Mouse (Mus musculus): ENCODE data around the gene Reps2. TPM values are rescaled to one million over a fixed set of nuclear protein-coding genes. Genes with fewer than 3 reads are reported as not detected.

Gene Reps2
- 1.6 and 2.3 TPM in 2 replicates for polyA plus RNA-seq (2014; fragmentation: Nextera tagmentation; extraction: Ambion mirVana)

- Histone ChIP-seq H3K4me1 (ENCODE audit: control insufficient read depth, insufficient read depth, low read length) (no peaks in the 10 kb centered on the region), H3K27me3 (ENCODE audit: control insufficient read depth, insufficient read depth, low read length) (peaks cover 4% of the 10 kb centered on the region; the same call in 1 of the 2 replicates), H3K9me3 (ENCODE audit: control insufficient read depth, low read length) (no peaks in the 10 kb centered on the region), H3K36me3 (ENCODE audit: control insufficient read depth, insufficient read depth, low read length) (no peaks in the 10 kb centered on the region), H3K4me2 (replicated peaks; ENCODE audit: low read depth, low read length) (peak within 1 kb of the TSS; percentile 70), H3K9ac (ENCODE audit: low read depth, low read length) (peak within 1 kb of the TSS; percentile 54; the same call in 1 of the 2 replicates), H3K4me3 (ENCODE audit: low read length) (peak within 1 kb of the TSS; percentile 54), H3K27ac (ENCODE audit: low read depth, low read length) (no peak within 1 kb of the TSS)
- WGBS, result 28% methylated on average over 50 of the region's 61 CpGs
- peak; percentile 98 for ATAC-seq (ENCODE audit: low FRiP score, low TSS enrichment)
These were observed at the start of gene Reps2 for GRCm38 (mm10) chrX:162643091-162643788. Reps2 (minus strand) TSS chrX:162643649.

GRCm38 (mm10) chrX:162691272-162691671 lies 47.8 kb upstream of the Reps2 start:
- no peak overlapping the region for H3K27ac ChIP-seq (ENCODE audit: low read depth, low read length)
- H3K4me1 ChIP-seq (ENCODE audit: control insufficient read depth, insufficient read depth, low read length), result no peaks in the 10 kb centered on the region
- no peak overlapping the region for H3K4me2 ChIP-seq (replicated peaks; ENCODE audit: low read depth, low read length)
- H3K4me3 ChIP-seq (ENCODE audit: low read length), result no peak overlapping the region
- H3K36me3 ChIP-seq (ENCODE audit: control insufficient read depth, insufficient read depth, low read length), result no peaks in the 10 kb centered on the region
- no peaks in the 10 kb centered on the region for H3K27me3 ChIP-seq (ENCODE audit: control insufficient read depth, insufficient read depth, low read length)
- ATAC-seq (ENCODE audit: low FRiP score, low TSS enrichment), result no peak
- H3K9ac ChIP-seq (ENCODE audit: low read depth, low read length), result no peak overlapping the region
- no peaks in the 10 kb centered on the region for H3K9me3 ChIP-seq (ENCODE audit: control insufficient read depth, low read length)
- 48% methylated on average over 2 of the region's 2 CpGs for WGBS

- Histone ChIP-seq H3K9ac (ENCODE audit: low read depth, low read length) (no peak overlapping the region), H3K4me3 (ENCODE audit: low read length) (no peak overlapping the region), H3K4me2 (replicated peaks; ENCODE audit: low read depth, low read length) (no peak overlapping the region), H3K36me3 (ENCODE audit: control insufficient read depth, insufficient read depth, low read length) (no peaks in the 10 kb centered on the region), H3K27me3 (ENCODE audit: control insufficient read depth, insufficient read depth, low read length) (no peaks in the 10 kb centered on the region), H3K9me3 (ENCODE audit: control insufficient read depth, low read length) (no peaks in the 10 kb centered on the region), H3K4me1 (ENCODE audit: control insufficient read depth, insufficient read depth, low read length) (no peaks in the 10 kb centered on the region), H3K27ac (ENCODE audit: low read depth, low read length) (no peak overlapping the region)
- WGBS, result 97% methylated on average over 1 of the region's 1 CpGs
- ATAC-seq (ENCODE audit: low FRiP score, low TSS enrichment), result no peak
These were observed 41.9 kb upstream of the Reps2 start for GRCm38 (mm10) chrX:162685394-162685793.

GRCm38 (mm10) chrX:162679506-162679905 lies 36.1 kb upstream of the Reps2 start:
- no peaks in the 10 kb centered on the region for H3K4me1 ChIP-seq (ENCODE audit: control insufficient read depth, insufficient read depth, low read length)
- no peak overlapping the region for H3K4me2 ChIP-seq (replicated peaks; ENCODE audit: low read depth, low read length)
- H3K9ac ChIP-seq (ENCODE audit: low read depth, low read length), result no peak overlapping the region
- H3K36me3 ChIP-seq (ENCODE audit: control insufficient read depth, insufficient read depth, low read length), result no peaks in the 10 kb centered on the region
- H3K9me3 ChIP-seq (ENCODE audit: control insufficient read depth, low read length), result no peaks in the 10 kb centered on the region
- H3K27me3 ChIP-seq (ENCODE audit: control insufficient read depth, insufficient read depth, low read length), result no peaks in the 10 kb centered on the region
- no peak overlapping the region for H3K4me3 ChIP-seq (ENCODE audit: low read length)
- WGBS, result 84% methylated on average over 2 of the region's 2 CpGs
- no peak overlapping the region for H3K27ac ChIP-seq (ENCODE audit: low read depth, low read length)
- ATAC-seq (ENCODE audit: low FRiP score, low TSS enrichment), result no peak

- Histone ChIP-seq H3K9ac (ENCODE audit: low read depth, low read length) (no peak overlapping the region), H3K4me1 (ENCODE audit: control insufficient read depth, insufficient read depth, low read length) (no peaks in the 10 kb centered on the region), H3K4me2 (replicated peaks; ENCODE audit: low read depth, low read length) (no peak overlapping the region), H3K4me3 (ENCODE audit: low read length) (no peak overlapping the region), H3K27me3 (ENCODE audit: control insufficient read depth, insufficient read depth, low read length) (no peaks in the 10 kb centered on the region), H3K27ac (ENCODE audit: low read depth, low read length) (no peak overlapping the region), H3K36me3 (ENCODE audit: control insufficient read depth, insufficient read depth, low read length) (no peaks in the 10 kb centered on the region), H3K9me3 (ENCODE audit: control insufficient read depth, low read length) (no peaks in the 10 kb centered on the region)
- ATAC-seq (ENCODE audit: low FRiP score, low TSS enrichment), result no peak
- 78% methylated on average over 2 of the region's 2 CpGs for WGBS
These were observed 35.4 kb upstream of the Reps2 start for GRCm38 (mm10) chrX:162678820-162679219.

DNA sequence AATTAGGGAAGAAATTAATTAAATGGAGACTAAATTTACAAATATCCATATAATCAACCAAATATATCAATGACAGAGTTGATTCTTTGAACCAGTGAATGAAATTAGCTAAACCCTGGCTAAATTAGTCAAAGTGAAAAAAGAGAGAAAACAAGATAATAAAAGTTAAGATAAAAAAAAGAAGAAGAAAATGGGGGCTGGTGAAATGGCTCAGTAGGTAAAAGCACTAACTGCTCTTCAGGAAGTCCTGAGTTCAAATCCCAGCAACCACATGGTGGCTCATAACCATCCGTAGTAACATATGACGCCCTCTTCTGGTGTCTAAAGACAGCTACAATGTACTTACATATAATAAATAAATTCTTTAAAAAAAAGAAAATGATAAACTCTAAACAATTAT lies 22.7 kb upstream of the Reps2 start:
- H3K4me2 ChIP-seq (replicated peaks; ENCODE audit: low read depth, low read length), result no peak overlapping the region
- no peaks in the 10 kb centered on the region for H3K4me1 ChIP-seq (ENCODE audit: control insufficient read depth, insufficient read depth, low read length)
- no peak overlapping the region for H3K9ac ChIP-seq (ENCODE audit: low read depth, low read length)
- WGBS, result 70% methylated on average over 2 of the region's 2 CpGs
- ATAC-seq (ENCODE audit: low FRiP score, low TSS enrichment), result no peak
- no peak overlapping the region for H3K4me3 ChIP-seq (ENCODE audit: low read length)
- no peak overlapping the region for H3K27ac ChIP-seq (ENCODE audit: low read depth, low read length)
- H3K27me3 ChIP-seq (ENCODE audit: control insufficient read depth, insufficient read depth, low read length), result no peaks in the 10 kb centered on the region
- H3K36me3 ChIP-seq (ENCODE audit: control insufficient read depth, insufficient read depth, low read length), result no peaks in the 10 kb centered on the region
- H3K9me3 ChIP-seq (ENCODE audit: control insufficient read depth, low read length), result no peaks in the 10 kb centered on the region

GRCm38 (mm10) chrX:162660182-162660581 lies 16.7 kb upstream of the Reps2 start:
- Histone ChIP-seq H3K4me1 (ENCODE audit: control insufficient read depth, insufficient read depth, low read length) (no peaks in the 10 kb centered on the region), H3K36me3 (ENCODE audit: control insufficient read depth, insufficient read depth, low read length) (no peaks in the 10 kb centered on the region), H3K4me2 (replicated peaks; ENCODE audit: low read depth, low read length) (no peak overlapping the region), H3K9me3 (ENCODE audit: control insufficient read depth, low read length) (no peaks in the 10 kb centered on the region), H3K4me3 (ENCODE audit: low read length) (no peak overlapping the region), H3K9ac (ENCODE audit: low read depth, low read length) (no peak overlapping the region), H3K27ac (ENCODE audit: low read depth, low read length) (no peak overlapping the region), H3K27me3 (ENCODE audit: control insufficient read depth, insufficient read depth, low read length) (no peaks in the 10 kb centered on the region)
- 83% methylated on average over 1 of the region's 1 CpGs for WGBS
- ATAC-seq (ENCODE audit: low FRiP score, low TSS enrichment), result no peak

DNA sequence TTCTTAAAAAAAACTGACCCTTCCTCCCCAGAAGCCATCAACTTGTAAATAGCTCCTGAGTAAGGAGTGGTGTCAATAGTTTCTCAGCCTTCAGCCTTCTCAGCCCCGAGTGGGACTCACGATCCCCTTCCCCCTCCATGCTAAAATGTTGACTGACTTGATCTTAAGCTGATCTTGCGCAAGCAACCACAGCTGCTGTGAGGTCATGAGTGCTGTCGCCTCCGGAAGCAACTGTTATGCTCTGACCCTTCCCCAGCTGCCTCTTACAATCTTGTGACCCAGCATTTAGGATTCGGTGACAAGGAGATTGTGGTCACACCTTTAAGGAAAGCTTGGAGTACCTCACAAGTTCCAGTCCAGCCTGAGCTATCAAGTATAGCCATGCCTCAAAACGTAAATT lies 10.1 kb upstream of the Reps2 start:
- Histone ChIP-seq H3K4me2 (replicated peaks; ENCODE audit: low read depth, low read length) (no peak overlapping the region), H3K36me3 (ENCODE audit: control insufficient read depth, insufficient read depth, low read length) (no peaks in the 10 kb centered on the region), H3K27me3 (ENCODE audit: control insufficient read depth, insufficient read depth, low read length) (no peaks in the 10 kb centered on the region), H3K9ac (ENCODE audit: low read depth, low read length) (no peak overlapping the region), H3K4me1 (ENCODE audit: control insufficient read depth, insufficient read depth, low read length) (no peaks in the 10 kb centered on the region), H3K27ac (ENCODE audit: low read depth, low read length) (no peak overlapping the region), H3K4me3 (ENCODE audit: low read length) (no peak overlapping the region), H3K9me3 (ENCODE audit: control insufficient read depth, low read length) (no peaks in the 10 kb centered on the region)
- WGBS, result 88% methylated on average over 7 of the region's 7 CpGs
- no peak for ATAC-seq (ENCODE audit: low FRiP score, low TSS enrichment)

GRCm38 (mm10) chrX:162652445-162652844 lies 9.0 kb upstream of the Reps2 start:
- H3K36me3 ChIP-seq (ENCODE audit: control insufficient read depth, insufficient read depth, low read length), result no peaks in the 10 kb centered on the region
- ATAC-seq (ENCODE audit: low FRiP score, low TSS enrichment), result no peak
- WGBS, result 84% methylated on average over 3 of the region's 3 CpGs
- H3K4me1 ChIP-seq (ENCODE audit: control insufficient read depth, insufficient read depth, low read length), result no peaks in the 10 kb centered on the region
- no peak overlapping the region for H3K27ac ChIP-seq (ENCODE audit: low read depth, low read length)
- H3K27me3 ChIP-seq (ENCODE audit: control insufficient read depth, insufficient read depth, low read length), result no peaks in the 10 kb centered on the region; the same call in 1 of the 2 replicates
- no peaks in the 10 kb centered on the region for H3K9me3 ChIP-seq (ENCODE audit: control insufficient read depth, low read length)
- no peak overlapping the region for H3K4me2 ChIP-seq (replicated peaks; ENCODE audit: low read depth, low read length)
- H3K4me3 ChIP-seq (ENCODE audit: low read length), result no peak overlapping the region
- H3K9ac ChIP-seq (ENCODE audit: low read depth, low read length), result no peak overlapping the region

Data from kidney, embryonic 14.5 days (tissue).